Mouse (Mus musculus) c-Kit-positive CD71-positive TER-119-negative erythroid progenitor cells, embryonic 14.5 days (primary cell): ENCODE measurements around the gene Mterf2.

Experiments used
- DNase-seq: peaks from one replicate; pipeline ENCODE4 v3.0.0-alpha.2; 2013; ENCODE audit warnings: low read depth

Mterf2 gene

GRCm38 (mm10) chr10:85127395-85128287 is at the start of gene Mterf2:
Gene Mterf2 (minus strand): TSS chr10:85128027.
- peak; percentile 96 for DNase-seq

GRCm38 (mm10) chr10:85176640-85177039 is 48.8 kb upstream of the Mterf2 start:
- DNase-seq = no peak

- DNase-seq = no peak
Observed at GRCm38 (mm10) chr10:85165306-85165705, 37.5 kb upstream of the Mterf2 start.

GRCm38 (mm10) chr10:85164791-85165190 is 37.0 kb upstream of the Mterf2 start:
- DNase-seq = no peak

GRCm38 (mm10) chr10:85161745-85162351 is 34.0 kb upstream of the Mterf2 start:
- no peak for DNase-seq

- no peak for DNase-seq
Observed at GRCm38 (mm10) chr10:85159989-85160619, 32.3 kb upstream of the Mterf2 start.

GRCm38 (mm10) chr10:85157451-85157850 is 29.6 kb upstream of the Mterf2 start:
- no peak for DNase-seq

GRCm38 (mm10) chr10:85154195-85154594 is 26.4 kb upstream of the Mterf2 start:
- peak; percentile 43 for DNase-seq

GRCm38 (mm10) chr10:85149226-85149625 is 21.4 kb upstream of the Mterf2 start:
- no peak for DNase-seq

GRCm38 (mm10) chr10:85146282-85146681 is 18.5 kb upstream of the Mterf2 start:
- DNase-seq = no peak

GRCm38 (mm10) chr10:85141465-85141864 is 13.6 kb upstream of the Mterf2 start:
- DNase-seq = no peak

GRCm38 (mm10) chr10:85136573-85136972 is 8.7 kb upstream of the Mterf2 start:
- DNase-seq = no peak

- peak; percentile 28 for DNase-seq
Observed at GRCm38 (mm10) chr10:85128453-85128852, 626 bp upstream of the Mterf2 start.

GRCm38 (mm10) chr10:85125184-85125583 is 2.6 kb downstream of the Mterf2 start:
- no peak for DNase-seq

- DNase-seq = no peak
Observed at GRCm38 (mm10) chr10:85114409-85114808, 13.4 kb downstream of the Mterf2 start.

GRCm38 (mm10) chr10:85103085-85103885 is 24.5 kb downstream of the Mterf2 start:
- peak; percentile 16 for DNase-seq

GRCm38 (mm10) chr10:85102247-85103084 is 25.4 kb downstream of the Mterf2 start, which contains the start of the genes Fhl4 and Tmem263:
Gene Fhl4 (minus strand): TSS chr10:85102495.
Gene Tmem263 (plus strand): TSS chr10:85102627.
- DNase-seq = peak; percentile 70

- DNase-seq = peak; percentile 49
Observed at GRCm38 (mm10) chr10:85101841-85102240, 26.0 kb downstream of the Mterf2 start.

- no peak for DNase-seq
Observed at GRCm38 (mm10) chr10:85071605-85072152, 56.1 kb downstream of the Mterf2 start.
